Mouse (Mus musculus) kidney, adult 9 months (tissue): ENCODE measurements around the gene P2rx6.
"Not testable (repeated sequence)": the region's sequence is repeated elsewhere in the genome, so short reads cannot be mapped to it uniquely, and the experiment has no call there.

Source experiments
- DNase-seq: peaks from one replicate; pipeline ENCODE4 v3.0.0; 2022

Gene P2rx6

GRCm38 (mm10) chr16:17561751-17562208 lies at the start of gene P2rx6:
Gene P2rx6, plus strand, starts transcription at chr16:17561885.
- DNase-seq, result peak; percentile 32

- peak; percentile 56 for DNase-seq
Measured at GRCm38 (mm10) chr16:17518910-17519309, 42.8 kb upstream of the P2rx6 start.

DNA sequence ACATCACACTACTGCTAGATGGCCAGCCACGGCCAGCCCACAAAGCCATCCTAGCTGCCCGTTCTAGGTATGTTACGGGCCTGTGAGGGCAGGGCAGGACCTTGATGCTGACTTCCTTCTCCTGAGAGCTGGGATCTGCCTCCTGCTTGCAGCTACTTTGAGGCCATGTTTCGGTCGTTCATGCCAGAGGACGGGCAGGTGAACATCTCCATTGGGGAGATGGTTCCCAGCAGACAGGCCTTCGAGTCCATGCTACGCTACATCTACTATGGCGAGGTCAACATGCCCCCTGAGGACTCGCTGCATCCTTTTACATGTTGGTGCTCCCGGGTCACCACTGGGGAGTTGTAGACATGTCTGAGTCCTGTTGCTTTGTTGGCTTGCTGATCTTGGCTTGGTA lies 37.5 kb upstream of the P2rx6 start:
- DNase-seq, result no peak

DNA sequence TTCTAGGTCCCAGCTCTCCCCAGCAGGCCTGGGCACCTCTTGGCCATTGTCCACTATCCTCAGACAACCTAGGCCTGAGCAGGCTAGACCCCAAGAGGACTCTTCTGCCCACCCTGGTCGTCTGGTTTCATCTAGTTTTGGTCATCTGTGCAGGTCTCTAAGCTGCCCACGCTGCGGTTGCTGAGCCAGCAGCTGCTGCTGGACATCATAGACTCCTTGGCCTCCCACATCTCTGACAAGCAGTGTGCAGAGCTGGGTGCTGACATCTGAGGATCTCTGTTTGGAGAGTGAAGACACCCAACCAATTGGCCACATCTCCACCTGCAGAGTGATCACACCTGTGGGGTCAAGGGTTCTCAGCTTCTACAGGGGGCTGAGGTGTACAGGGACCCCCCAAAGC lies 36.2 kb upstream of the P2rx6 start:
- DNase-seq, result no peak

GRCm38 (mm10) chr16:17526223-17526622 lies 35.5 kb upstream of the P2rx6 start:
- peak; percentile 73 for DNase-seq

- DNase-seq, result no peak
Measured at GRCm38 (mm10) chr16:17527606-17528005, 34.1 kb upstream of the P2rx6 start.

DNA sequence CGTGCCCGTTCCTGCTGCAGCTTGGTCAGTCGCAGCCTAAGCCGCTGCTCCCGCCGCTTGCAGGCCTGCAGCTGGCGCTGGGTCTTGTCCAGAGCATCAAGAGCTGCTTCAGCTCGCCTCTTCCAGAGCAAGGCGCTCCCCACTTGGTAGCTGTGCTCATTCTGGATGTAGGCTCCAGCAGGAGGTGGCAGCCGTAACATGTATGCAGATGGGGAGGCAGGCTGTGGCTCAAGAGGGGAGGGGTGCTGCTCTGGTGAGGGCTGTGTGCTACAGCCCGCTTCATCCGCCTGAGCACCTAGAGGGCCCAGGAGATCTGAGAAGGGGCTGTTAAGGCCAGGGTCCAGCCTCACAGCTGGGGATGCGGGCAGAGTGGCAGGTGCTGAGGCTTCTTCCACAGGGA lies 33.4 kb upstream of the P2rx6 start:
- no peak for DNase-seq

GRCm38 (mm10) chr16:17529981-17530586 lies 31.6 kb upstream of the P2rx6 start:
- peak; percentile 29 for DNase-seq

- DNase-seq, result peak; percentile 96
Measured at GRCm38 (mm10) chr16:17530640-17531288, 30.9 kb upstream of the P2rx6 start, which contains the start of gene Thap7. Gene Thap7, minus strand, starts transcription at chr16:17531136.

DNA sequence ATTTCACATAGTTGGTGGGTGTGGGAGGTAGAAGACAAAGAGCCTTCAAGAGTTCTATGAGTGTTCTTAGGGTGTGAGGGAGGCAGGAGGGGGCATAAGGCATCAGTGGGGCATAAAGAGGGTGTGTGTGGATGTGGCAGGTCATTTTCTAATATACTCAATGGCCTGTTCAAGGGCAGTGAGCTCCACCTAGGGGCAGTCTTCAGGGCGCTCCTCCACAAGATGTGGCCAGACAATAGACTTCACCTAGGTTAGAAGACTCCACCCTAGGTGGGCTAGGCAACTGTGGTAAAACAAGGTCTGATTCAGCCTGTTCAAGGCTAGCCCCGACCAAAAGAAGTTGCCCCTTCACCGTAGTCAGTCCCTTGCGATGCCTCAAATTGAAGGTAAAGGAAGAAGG lies 29.4 kb upstream of the P2rx6 start:
- DNase-seq, result peak; percentile 66

GRCm38 (mm10) chr16:17532676-17533329 lies 28.9 kb upstream of the P2rx6 start:
- peak; percentile 49 for DNase-seq

- peak; percentile 23 for DNase-seq
Measured at GRCm38 (mm10) chr16:17536584-17536983, 25.1 kb upstream of the P2rx6 start.

- no peak for DNase-seq
Measured at GRCm38 (mm10) chr16:17542632-17543031, 19.1 kb upstream of the P2rx6 start.

- no peak for DNase-seq
Measured at GRCm38 (mm10) chr16:17552837-17553236, 8.8 kb upstream of the P2rx6 start.

- peak; percentile 85 for DNase-seq
Measured at GRCm38 (mm10) chr16:17553910-17554685, 7.6 kb upstream of the P2rx6 start.

- not testable (repeated sequence) for DNase-seq
Measured at GRCm38 (mm10) chr16:17554702-17555101, 7.0 kb upstream of the P2rx6 start.

GRCm38 (mm10) chr16:17556180-17556579 lies 5.5 kb upstream of the P2rx6 start:
- DNase-seq, result no peak

GRCm38 (mm10) chr16:17556907-17557306 lies 4.8 kb upstream of the P2rx6 start:
- DNase-seq, result no peak

GRCm38 (mm10) chr16:17557947-17558480 lies 3.7 kb upstream of the P2rx6 start:
- DNase-seq, result peak; percentile 80

GRCm38 (mm10) chr16:17558811-17559210 lies 2.9 kb upstream of the P2rx6 start:
- DNase-seq, result no peak

DNA sequence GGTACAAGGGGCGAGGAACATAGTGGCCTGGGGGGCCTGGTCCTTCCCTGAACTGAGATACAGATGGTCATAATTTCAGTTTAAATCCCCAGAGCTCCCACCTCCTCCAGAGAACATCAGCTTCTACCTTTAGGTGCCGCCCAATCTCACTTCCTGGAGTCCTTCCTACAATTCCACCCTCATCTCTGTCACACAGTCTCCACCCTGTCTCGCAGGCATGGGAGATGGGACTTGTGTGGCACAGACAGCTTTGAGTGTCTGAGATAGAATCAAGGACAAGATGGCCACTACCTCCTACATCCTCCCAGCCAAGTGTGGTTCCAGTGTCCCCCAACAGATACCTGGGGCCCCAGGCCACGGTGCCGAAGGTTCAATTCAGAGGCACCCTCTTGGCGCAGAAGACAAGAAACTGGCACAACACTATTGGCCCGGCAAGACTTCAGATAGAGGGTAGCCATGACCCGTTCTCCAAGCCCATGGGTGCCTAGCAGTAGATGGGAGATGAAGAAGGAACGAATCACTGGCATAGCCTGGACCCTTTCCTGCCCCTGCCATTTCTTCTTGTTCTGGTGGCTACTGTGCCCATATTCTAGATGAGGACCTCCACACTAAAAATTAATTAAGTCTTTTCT lies 2.2 kb upstream of the P2rx6 start:
- no peak for DNase-seq

DNA sequence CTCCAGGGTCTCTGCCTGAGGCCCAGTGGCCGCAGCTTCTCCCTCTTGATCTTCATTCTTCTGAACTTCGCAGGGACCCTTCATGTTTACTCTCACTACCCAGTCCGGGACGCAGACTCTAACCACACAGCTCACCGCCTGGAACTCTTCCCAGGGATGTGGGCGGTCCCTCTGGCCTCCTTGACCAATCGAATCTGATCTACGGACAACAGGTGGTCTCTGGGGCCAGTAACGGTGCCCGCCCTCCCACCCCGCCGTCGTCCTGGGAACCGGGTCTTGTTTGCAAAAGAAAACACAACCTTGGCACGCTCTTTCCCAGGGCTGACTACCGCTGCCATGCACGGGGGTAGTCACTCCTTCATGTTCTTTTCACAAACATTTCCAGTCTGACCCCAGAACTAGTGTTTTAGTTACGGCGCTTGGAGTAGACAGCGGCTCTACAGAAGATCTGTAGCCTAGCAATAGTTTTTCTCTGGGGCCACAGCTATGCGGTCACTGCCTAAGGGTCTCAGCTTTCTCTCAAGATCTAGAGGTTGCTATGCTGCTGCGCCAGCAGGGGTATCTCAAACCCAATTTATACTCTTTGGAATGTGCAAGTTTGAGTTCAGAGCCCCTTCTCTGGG lies 446 bp upstream of the P2rx6 start, which contains the start of gene Lrrc74b:
TSS of gene Lrrc74b (minus strand) at position 120 of the 623 bp plus-strand sequence.
- peak; percentile 31 for DNase-seq
